Mouse (Mus musculus) kidney, postnatal 0 days (tissue): ENCODE data around the gene Runx3. TPM values are rescaled to one million over a fixed set of nuclear protein-coding genes. Genes with fewer than 3 reads are reported as not detected.

Source experiments
- ATAC-seq: fragments of 200-750 bp; cut with Nextera tagmentation; replicated peaks from 2 replicates; pipeline ENCODE4 v1.8.0; 2017; ENCODE audit warnings: low read depth, moderate number of reproducible peaks, moderate TSS enrichment, moderate library complexity; ENCODE audit not compliant: low FRiP score
- DNase-seq: peaks from one replicate; pipeline ENCODE4 v3.0.0-alpha.2; 2016; ENCODE audit warnings: low spot score
- H3K27ac ChIP-seq: fragments of 300-500 bp; sonication (generic); 2 replicates; pipeline ENCODE4 v1.5.1; 2014; ENCODE audit warnings: mild to moderate bottlenecking
- H3K27me3 ChIP-seq: fragments of 300-500 bp; sonication (generic); 2 replicates; pipeline ENCODE4 v1.6.1; 2014; ENCODE audit warnings: low read length, mixed read lengths; ENCODE audit not compliant: insufficient read depth
- H3K36me3 ChIP-seq: fragments of 300-500 bp; sonication (generic); 2 replicates; pipeline ENCODE4 v1.6.1; 2014; ENCODE audit warnings: low read length, mixed read lengths; ENCODE audit not compliant: insufficient read depth
- H3K4me1 ChIP-seq: fragments of 300-500 bp; sonication (generic); replicated peaks from 2 replicates; pipeline ENCODE4 v1.6.1; 2014; ENCODE audit warnings: antibody characterized with exemption, low read length, mixed read lengths; ENCODE audit not compliant: insufficient read depth
- H3K4me2 ChIP-seq: fragments of 300-500 bp; sonication (generic); 2 replicates; pipeline ENCODE4 v1.6.1; 2014; ENCODE audit warnings: mild to moderate bottlenecking, low read length, moderate library complexity, mixed read lengths
- H3K4me3 ChIP-seq: fragments of 300-500 bp; sonication (generic); replicated peaks from 2 replicates; pipeline ENCODE4 v1.5.1; 2014; ENCODE audit warnings: low read depth, low read length
- H3K9ac ChIP-seq: fragments of 300-500 bp; sonication (generic); 2 replicates; pipeline ENCODE4 v1.6.1; 2014; ENCODE audit warnings: low read depth, low read length
- H3K9me3 ChIP-seq: fragments of 300-500 bp; sonication (generic); replicated peaks from 2 replicates; pipeline ENCODE4 v1.6.1; 2016; ENCODE audit warnings: low read length, inconsistent platforms, mixed read lengths
- CTCF ChIP-seq: IDR thresholded peaks from 2 replicates; pipeline ENCODE4 v1.5.1; 2016; ENCODE audit warnings: antibody characterized with exemption, low read depth, mild to moderate bottlenecking, moderate library complexity
- WGBS: fragments of 180-500 bp; shearing (Covaris S2); extraction: QIAGEN DNeasy Blood & Tissue Kit; methylation state at CpG from one replicate; pipeline ENCODE4 v1.1.7; 2014; 5-methylcytosine and 5-hydroxymethylcytosine counted together
- polyA plus RNA-seq: library from polyadenylated mRNA; unstranded; fragments of >200 nt; fragmentation: Nextera tagmentation; extraction: Ambion mirVana; gene quantifications from 2 replicates; pipeline ENCODE4 v1.2.1, GENCODE M21; 2015

Runx3 gene
- polyA plus RNA-seq, 1 experiment from 2014 or later = 0.05 TPM

DNA sequence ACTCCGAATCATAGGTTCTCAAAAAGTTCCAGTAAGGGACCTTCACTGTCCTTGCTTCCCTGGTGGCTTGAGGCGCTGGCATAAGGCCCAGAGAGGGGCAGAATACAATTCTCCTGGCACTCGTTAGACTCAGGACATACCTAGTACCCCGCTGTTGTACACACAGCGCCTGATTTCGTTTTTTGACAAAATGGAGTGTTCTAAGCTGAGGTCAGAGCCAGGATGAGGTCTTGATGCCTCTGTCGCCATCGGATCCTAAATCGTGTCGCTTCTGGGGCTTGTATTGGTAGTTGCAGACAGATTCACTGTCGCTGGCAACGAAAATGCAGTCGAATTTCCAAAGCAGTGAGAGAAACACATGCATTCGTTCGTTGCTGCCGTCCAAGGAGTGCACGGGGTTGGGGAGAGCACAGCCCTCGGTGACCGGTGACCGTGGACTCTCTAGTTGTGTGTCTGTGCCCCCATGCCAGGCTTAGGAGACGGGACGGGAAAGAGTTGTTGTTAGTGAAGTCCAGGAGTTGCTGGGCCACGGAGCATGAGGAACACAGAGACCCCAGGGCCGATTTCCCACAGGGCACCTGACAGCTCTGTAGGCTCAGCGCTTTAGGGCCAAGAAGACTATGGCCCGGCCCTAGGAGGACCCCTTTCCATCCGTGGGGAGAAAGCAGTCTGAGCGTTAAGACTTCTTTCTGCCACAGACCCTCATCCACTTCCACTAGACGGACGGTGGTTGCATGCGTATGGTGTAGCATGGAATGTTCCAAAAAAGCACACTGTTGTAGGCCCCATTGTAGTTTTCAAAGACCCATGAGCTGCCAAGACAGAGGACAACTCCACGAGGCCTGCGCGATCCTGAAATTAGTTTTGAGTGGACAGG is 30.9 kb downstream of the Runx3 start:
- 12% methylated on average over 34 of the region's 34 CpGs for WGBS
- peak overlapping the region; percentile 35; the same call in 1 of the 2 replicates for H3K4me3 ChIP-seq
- peaks cover 88% of the 10 kb centered on the region for H3K27me3 ChIP-seq
- DNase-seq (no peak), ATAC-seq (no peak)
- no peak overlapping the region for H3K4me2 ChIP-seq
- H3K27ac ChIP-seq = no peak overlapping the region
- H3K9me3 ChIP-seq = no peaks in the 10 kb centered on the region
- H3K4me1 ChIP-seq = peaks cover 4% of the 10 kb centered on the region; the same call in 1 of the 2 replicates
- no peak overlapping the region for H3K9ac ChIP-seq
- no peak for TF ChIP-seq CTCF
- no peaks in the 10 kb centered on the region for H3K36me3 ChIP-seq

DNA sequence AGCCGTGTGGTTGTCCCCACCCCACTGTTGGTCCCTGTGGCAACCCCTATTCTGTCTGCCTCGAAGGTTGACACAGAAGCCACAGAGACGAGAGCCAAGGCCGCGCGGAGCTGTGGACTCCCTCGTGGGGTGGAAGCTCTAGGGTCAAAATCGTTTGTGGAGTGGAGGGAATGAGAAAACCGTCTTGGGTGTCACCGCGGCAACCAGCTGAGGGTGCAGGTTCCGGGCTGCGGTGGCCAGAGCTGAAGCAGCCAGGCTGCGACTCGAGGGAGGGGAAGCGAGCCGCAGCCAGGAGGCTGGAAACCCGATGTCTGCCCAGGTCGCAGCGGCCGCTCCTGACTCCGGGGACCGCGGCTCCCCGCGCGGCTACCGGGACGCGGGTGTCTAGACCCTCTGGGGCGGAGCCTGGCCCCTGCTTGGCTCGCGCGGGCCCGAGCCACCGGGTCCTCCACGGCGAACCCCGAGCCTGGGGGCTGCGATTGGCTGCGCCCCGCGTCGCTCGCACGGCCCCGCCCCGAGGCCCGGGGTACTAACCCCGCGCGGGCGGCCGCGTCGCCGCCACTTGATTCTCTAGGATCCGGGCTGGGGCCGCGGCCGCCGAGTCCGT is 31.6 kb downstream of the Runx3 start:
- Histone ChIP-seq H3K36me3 (no peaks in the 10 kb centered on the region), H3K27me3 (peaks cover 91% of the 10 kb centered on the region), H3K9me3 (no peaks in the 10 kb centered on the region), H3K4me1 (peaks cover 4% of the 10 kb centered on the region; the same call in 1 of the 2 replicates), H3K4me3 (peak overlapping the region; percentile 35), H3K9ac (peak overlapping the region; percentile 23; the same call in 1 of the 2 replicates), H3K27ac (no peak overlapping the region), H3K4me2 (peak overlapping the region; percentile 59)
- DNase-seq (no peak), ATAC-seq (no peak; the same call in 1 of the 2 replicates)
- 2% methylated on average over 49 of the region's 63 CpGs for WGBS
- no peak for TF ChIP-seq CTCF

DNA sequence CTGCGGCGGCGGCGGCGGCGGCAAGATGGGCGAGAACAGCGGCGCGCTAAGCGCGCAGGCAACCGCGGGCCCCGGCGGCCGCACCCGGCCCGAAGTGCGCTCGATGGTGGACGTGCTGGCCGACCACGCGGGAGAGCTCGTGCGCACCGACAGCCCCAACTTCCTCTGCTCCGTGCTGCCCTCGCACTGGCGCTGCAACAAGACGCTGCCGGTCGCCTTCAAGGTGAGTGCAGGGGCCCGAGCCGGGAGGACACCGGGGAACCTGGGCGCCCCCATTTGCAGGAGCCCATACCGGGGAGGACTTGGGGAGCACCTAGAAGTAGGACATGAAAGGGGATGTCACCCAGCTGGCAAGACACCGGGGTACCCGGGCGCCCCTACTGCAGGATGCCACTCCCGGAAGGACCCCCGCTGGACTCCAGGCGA is 32.4 kb downstream of the Runx3 start:
- Histone ChIP-seq H3K4me1 (peaks cover 4% of the 10 kb centered on the region; the same call in 1 of the 2 replicates), H3K9me3 (no peaks in the 10 kb centered on the region), H3K27ac (no peak overlapping the region), H3K4me3 (peak overlapping the region; percentile 35), H3K9ac (peak overlapping the region; percentile 23; the same call in 1 of the 2 replicates), H3K36me3 (no peaks in the 10 kb centered on the region), H3K27me3 (peaks cover 91% of the 10 kb centered on the region), H3K4me2 (peak overlapping the region; percentile 59)
- DNase-seq = no peak
- no peak for ATAC-seq
- TF ChIP-seq CTCF = no peak
- under 1% methylated on average over 35 of the region's 45 CpGs for WGBS

DNA sequence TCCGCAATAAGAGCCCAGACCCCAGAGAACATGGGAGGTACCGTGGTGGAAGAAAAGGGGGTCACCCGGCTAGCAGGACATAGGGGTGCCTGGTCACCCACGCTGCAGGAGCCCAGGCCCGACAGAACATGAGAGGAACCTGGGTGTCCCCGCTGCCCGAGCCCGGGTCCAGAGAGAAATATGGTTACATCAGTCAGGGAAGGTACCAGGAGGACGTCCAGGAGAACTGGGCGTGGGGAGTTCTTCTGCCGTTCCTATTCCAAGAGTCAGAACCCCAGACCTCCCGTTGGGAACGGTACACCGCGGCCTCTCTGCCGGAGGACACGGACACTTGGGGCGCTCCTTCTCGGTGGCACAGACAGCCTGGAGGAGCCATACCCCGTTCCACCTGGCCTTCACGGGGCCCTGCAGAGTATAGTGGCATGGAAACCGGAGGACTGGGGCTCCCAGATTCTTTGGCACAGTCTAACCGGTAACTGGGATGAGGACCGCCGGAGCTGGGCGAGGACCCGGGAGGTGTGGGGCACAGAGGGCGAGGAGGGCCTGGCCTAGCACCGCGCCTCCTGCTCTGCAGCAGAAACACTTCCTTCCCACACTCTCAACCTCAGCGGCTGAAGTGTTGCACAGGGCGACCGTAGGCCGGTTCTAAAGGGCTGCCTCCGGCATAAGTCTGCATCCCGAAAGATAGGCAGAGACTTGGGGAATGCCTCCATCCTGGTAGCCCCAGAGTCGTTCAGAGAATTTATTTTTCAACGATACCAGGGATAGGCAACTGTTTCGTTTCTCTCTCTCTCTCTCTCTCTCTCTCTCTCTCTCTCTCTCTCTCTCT is 33.0 kb downstream of the Runx3 start:
- Histone ChIP-seq H3K4me3 (peak overlapping the region; percentile 35; the same call in 1 of the 2 replicates), H3K27ac (no peak overlapping the region), H3K9me3 (no peaks in the 10 kb centered on the region), H3K9ac (no peak overlapping the region), H3K4me1 (peaks cover 7% of the 10 kb centered on the region; the same call in 1 of the 2 replicates), H3K4me2 (0 out of 2 replicates have a peak overlapping the region, but pooled peaks have one; percentile 59), H3K27me3 (peaks cover 91% of the 10 kb centered on the region), H3K36me3 (no peaks in the 10 kb centered on the region)
- WGBS = 1% methylated on average over 39 of the region's 39 CpGs
- DNase-seq (no peak), ATAC-seq (no peak)
- TF ChIP-seq CTCF = no peak

DNA sequence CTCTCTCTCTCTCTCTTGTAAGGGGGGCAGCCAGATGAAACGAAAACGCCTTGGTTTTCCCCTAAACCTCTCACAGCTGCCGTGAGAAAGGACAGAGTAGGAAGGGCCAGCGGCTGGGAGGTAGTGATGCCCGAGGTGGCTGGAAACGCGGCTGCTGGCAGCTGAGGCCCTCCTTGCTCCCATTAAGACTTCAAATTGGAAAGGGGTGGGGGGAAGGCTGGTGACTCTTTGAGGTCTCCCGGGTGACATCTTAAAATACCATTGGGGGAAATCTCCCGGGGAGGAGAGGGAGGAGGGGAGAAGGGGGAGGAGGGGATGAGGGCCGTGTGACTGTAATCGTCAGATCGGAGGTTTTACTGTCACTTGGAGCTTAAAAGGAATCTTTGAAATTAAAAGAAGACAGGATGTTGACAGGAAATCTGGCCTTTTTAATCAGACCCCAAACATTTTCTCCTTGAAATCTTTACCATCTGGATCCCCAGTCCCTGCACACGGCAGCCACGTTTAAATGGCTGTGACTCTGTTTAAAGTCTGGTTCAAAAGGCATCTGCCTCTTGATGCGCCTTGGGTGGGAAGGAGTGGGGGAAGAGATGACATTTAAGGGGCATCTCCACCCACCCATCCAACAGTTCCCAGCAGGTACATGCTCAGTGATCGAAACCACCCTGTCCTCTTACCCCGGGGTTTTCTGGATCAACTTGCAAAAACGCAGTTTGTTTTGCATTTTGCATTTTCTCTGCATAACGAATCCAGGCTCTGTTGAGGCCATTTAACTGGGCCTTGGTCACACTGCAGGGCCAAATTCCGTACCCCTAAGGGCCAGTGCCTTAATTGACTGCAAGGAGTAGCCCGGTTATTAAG is 33.9 kb downstream of the Runx3 start:
- Histone ChIP-seq H3K4me1 (peaks cover 7% of the 10 kb centered on the region; the same call in 1 of the 2 replicates), H3K27me3 (peaks cover 90% of the 10 kb centered on the region), H3K4me2 (no peak overlapping the region), H3K9me3 (no peaks in the 10 kb centered on the region), H3K36me3 (no peaks in the 10 kb centered on the region), H3K4me3 (no peak overlapping the region), H3K9ac (no peak overlapping the region), H3K27ac (no peak overlapping the region)
- ATAC-seq (no peak), DNase-seq (no peak)
- 2% methylated on average over 21 of the region's 21 CpGs for WGBS
- no peak for TF ChIP-seq CTCF
